Mouse (Mus musculus) midbrain, embryonic 15.5 days (tissue): ENCODE results near the gene Olfr248. TPM values are rescaled to one million over a fixed set of nuclear protein-coding genes. Genes with fewer than 3 reads are reported as not detected.

ENCODE experiments used
- polyA plus RNA-seq: library from polyadenylated mRNA; unstranded; fragments of >200 nt; fragmentation: Nextera tagmentation; extraction: Ambion mirVana; gene quantifications from 2 replicates; pipeline ENCODE4 v1.2.1, GENCODE M21; 2015

The Olfr248 gene
- polyA plus RNA-seq, 1 experiment from 2014 or later, result not detected

Other genes starting within 250 kb of the Olfr248 start
- gene Olfr420, start 235.4 kb upstream of the Olfr248 start, polyA plus RNA-seq, result not detected in 2 replicates
- gene Spta1, start 218.3 kb upstream of the Olfr248 start, polyA plus RNA-seq, result 0.13 and 0.18 TPM in 2 replicates
- gene Olfr419, start 139.0 kb upstream of the Olfr248 start, polyA plus RNA-seq, result not detected in 2 replicates
- gene Mptx1, start 60.5 kb upstream of the Olfr248 start, polyA plus RNA-seq, result not detected in 2 replicates
- gene Olfr417, start 25.9 kb upstream of the Olfr248 start, polyA plus RNA-seq, result not detected in 2 replicates
- not detected in 2 replicates for gene Olfr414, start 33.0 kb downstream of the Olfr248 start, polyA plus RNA-seq
- not detected in 2 replicates for gene Olfr220, start 51.0 kb downstream of the Olfr248 start, polyA plus RNA-seq
- 8.5 and 9.0 TPM in 2 replicates for gene Fmn2, start 110.8 kb downstream of the Olfr248 start, polyA plus RNA-seq